Mouse (Mus musculus) ovary, postnatal 10 days (tissue): ENCODE data around the gene Abhd18.

Source experiments
- DNase-seq: peaks from one replicate; pipeline ENCODE4 v3.0.0; 2022; ENCODE audit warnings: low spot score

Abhd18 gene

DNA sequence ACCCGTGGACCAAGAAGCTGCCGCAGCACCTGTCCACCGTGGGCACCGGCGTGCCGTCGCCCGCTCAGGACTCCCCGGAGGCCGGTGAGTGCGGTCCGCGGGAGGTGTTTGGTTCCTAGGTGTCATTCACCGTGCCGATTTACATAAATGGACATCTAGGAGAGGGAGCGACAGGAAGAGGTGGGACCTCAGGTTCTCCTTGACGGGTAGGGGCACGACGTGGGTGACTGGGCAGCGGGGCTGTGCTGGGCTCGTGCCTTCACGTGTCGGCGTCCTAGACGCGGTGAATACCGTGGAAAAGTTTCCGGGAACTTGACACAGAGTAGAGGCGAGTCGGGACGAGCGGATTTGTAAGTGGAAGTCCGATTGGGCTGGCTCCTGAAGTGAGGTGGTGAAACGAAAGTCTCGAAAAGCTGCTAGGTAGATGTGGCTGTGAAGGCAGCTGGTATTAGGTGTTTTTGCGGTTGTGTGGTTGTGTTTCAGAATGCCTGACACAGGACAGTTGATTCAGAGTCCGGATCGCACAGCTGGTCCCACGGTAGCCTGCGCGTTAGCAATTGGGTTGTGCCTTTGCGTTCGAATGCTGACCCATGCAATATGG lies 103.9 kb downstream of the Abhd18 start:
- DNase-seq: peak; percentile 22

DNA sequence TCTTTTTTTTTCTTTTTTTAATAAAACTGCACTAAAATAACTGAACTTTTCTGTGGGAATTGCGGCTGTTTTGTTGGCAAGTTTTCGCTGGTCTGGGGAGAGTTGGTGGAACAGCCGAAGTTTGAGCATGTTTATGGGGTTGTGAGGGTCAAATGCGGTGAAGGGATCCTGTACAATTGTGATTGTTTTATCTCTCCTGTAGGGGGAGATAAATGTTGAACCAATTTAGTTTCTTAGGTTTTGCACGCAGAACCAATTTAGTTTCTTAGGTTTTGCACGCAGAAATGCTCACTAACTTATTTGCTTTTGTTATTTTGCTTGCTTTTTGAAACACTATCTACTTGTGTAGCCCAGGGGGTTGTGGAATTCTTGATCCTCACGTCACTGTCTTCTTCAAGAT lies 104.6 kb downstream of the Abhd18 start:
- no peak for DNase-seq

DNA sequence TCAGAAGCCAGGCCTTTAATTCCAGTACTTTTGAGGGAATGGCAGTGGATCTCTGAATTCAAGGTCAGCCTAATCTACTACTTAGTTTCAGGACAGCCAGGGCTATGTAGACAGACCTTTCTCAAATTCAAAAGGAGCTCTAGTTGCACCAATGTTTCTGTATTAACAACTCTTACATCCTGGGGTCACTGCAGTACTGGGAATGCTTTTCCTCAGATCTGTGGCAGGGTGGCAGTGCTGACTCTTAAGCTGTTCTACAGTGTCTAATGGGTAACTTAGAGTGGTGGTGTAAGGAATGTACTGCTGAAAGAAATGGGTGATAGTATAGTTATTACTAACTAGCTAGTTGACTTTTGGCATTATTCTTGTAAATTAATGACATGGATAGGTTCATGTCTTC lies 105.8 kb downstream of the Abhd18 start:
- DNase-seq: no peak

DNA sequence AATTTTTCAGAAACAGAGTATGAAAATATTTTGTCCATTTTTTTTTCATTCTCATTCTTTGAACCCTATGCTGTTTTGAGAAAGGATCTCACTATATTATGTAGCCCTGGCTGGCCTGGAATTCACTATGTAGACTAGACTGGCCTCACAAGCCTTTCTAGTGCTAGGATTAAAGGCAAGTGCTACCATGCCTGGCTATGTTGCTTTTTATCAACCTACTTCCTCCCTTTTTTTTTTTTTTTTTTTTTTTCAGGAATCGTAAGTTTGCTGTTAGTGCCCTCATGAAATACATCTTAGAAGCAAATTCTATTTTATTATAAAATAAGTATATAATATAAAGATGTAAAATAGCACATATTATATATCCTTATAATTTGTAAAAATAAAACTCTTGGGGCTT lies 108.0 kb downstream of the Abhd18 start:
- no peak for DNase-seq

DNA sequence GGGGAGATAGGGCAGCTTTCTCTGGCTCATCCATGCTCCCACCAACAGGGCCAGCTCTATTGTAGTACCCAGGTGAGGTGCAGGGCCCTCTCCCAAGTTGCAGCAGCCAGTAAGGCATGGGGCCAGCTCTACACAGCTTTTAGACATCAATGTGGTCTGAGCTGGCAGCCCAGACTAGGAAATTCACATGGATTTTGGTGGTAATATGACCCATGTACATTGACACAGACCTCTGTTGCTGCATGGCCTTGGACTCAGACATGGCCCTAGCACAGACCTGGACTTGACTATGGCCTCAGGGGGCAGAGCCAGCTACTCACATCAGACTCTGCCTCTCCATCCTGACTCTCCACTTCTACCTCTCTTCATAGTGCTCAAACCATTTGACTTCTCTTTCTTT lies 112.1 kb downstream of the Abhd18 start:
- no peak for DNase-seq

DNA sequence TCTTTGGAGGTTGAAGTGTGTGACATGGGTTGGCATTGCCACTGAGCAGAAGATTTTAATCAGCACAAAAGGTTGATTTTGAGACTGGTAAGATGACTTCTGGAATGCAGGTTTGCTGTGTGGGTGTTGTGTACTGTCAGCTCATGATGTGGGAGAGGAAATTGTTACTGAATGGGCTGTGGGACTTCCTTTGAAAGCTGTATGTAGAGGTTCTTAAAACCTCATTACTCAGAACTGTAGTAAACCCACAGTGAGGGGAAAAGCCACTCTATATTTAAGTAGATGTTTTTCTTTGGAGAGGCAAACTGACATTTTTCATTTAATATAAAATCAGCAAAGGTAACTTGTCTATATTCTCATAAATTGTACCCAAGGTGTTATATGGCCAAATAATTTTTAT lies 134.0 kb downstream of the Abhd18 start:
- no peak for DNase-seq

DNA sequence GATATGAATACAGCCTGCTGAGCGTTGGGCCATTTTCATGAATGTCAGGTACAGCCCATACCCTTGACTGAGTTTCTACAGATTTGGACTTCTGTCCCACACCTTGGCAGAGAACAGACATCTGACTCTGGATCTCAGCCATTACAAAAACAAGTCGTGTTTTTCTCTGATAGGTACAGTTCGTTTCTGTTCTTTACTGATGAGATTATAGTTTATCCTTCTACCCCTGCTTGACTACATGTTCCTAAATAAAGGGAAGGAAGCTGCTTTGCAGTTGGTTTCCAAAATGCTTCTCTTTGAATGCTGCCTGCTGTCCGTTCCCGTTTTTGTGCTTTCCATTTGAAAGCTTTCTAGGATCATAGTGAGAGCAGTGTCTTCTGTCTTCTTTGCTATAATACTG lies 140.8 kb downstream of the Abhd18 start:
- no peak for DNase-seq
